Mouse (Mus musculus): ENCODE results near the gene Tgfbi. TPM values are rescaled to one million over a fixed set of nuclear protein-coding genes. Genes with fewer than 3 reads are reported as not detected.
A peak's percentile ranks its signal among the peaks of the same experiment; 100 is the strongest.

Tgfbi gene
- polyA plus RNA-seq, 1 experiment from 2014 or later = 5.6 TPM

DNA sequence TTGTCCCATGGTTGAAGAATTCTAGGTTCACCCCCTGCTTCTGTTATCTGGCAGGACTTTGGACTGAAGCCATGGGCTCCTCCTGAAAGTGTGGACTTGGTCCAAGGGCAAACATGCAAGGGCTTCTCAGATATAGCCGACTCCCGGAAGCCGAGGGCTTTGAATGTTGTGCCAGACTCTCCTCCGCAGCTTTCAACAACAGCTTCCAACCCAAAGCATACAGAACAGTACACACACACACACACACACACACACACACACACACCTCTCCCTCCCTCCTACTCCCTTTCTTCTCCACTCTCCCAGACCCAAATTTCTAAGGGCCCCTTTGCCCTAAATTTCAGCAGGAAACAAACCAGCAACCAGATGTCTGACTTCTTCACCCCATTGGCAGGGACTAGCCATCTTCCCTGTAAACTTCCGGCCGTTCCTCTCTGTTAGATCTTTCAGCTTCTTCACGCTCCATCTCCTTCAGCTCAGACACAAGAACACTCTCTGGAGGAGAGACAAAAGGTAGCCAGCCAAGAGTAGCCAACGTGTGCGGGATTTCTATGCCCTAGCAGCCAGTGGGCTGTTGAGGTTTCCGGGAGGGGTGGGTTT is 69.0 kb downstream of the Tgfbi start:
- peak overlapping the region; percentile 42; the same call in 1 of the 2 replicates for H3K27ac ChIP-seq (replicated peaks)
- ATAC-seq (ENCODE audit: low FRiP score, low read depth) = peak; percentile 69

GRCm38 (mm10) chr13:56678826-56679504 is 69.6 kb downstream of the Tgfbi start:
- 56% methylated on average over 10 of the region's 10 CpGs for WGBS

More for the DNA sequence above, 69.0 kb downstream of the Tgfbi start:
- Histone ChIP-seq H3K9ac (no peak overlapping the region), H3K36me3 (no peaks in the 10 kb centered on the region), H3K4me2 (no peak overlapping the region), H3K27me3 (no peaks in the 10 kb centered on the region), H3K4me3 (no peak overlapping the region), H3K9me3 (no peaks in the 10 kb centered on the region), H3K4me1 (replicated peaks) (peaks cover 19% of the 10 kb centered on the region)
- 25% methylated on average over 10 of the region's 10 CpGs for WGBS

DNA sequence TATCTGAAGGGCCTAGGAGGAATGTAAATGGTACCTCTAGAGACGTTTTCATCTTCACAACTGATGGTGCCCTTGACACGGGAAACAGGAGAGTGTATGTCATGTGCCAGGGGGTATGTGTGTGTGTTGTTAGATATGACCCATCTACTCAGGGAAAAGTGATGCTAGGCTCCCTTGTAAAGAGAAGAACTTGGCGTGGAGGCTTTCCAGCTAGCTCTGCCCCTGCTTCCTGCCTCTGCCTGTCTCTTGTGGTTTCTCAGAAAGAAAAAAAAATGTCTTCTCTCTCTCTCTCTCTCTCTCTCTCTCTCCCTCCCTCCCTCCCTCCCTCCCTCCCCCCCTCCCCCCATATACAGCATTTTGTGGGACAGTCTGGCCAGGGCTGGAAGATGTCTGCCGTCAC is 72.6 kb downstream of the Tgfbi start:
- no peaks in the 10 kb centered on the region for H3K27me3 ChIP-seq

More at GRCm38 (mm10) chr13:56678826-56679504, 69.6 kb downstream of the Tgfbi start:
- H3K4me1 ChIP-seq (replicated peaks) = peaks cover 21% of the 10 kb centered on the region
- H3K9ac ChIP-seq = no peak overlapping the region
- no peak for ATAC-seq (ENCODE audit: low FRiP score, low read depth)
- no peak overlapping the region for H3K4me2 ChIP-seq
- no peaks in the 10 kb centered on the region for H3K9me3 ChIP-seq
- H3K4me3 ChIP-seq = no peak overlapping the region
- H3K27ac ChIP-seq (replicated peaks) = peak overlapping the region; percentile 42
- H3K36me3 ChIP-seq = no peaks in the 10 kb centered on the region
- no peaks in the 10 kb centered on the region for H3K27me3 ChIP-seq

GRCm38 (mm10) chr13:56682326-56682725 is 73.0 kb downstream of the Tgfbi start:
- Histone ChIP-seq H3K4me1 (replicated peaks) (peaks cover 21% of the 10 kb centered on the region), H3K27ac (replicated peaks) (0 out of 2 replicates have a peak overlapping the region, but pooled peaks have one; percentile 14), H3K4me2 (no peak overlapping the region), H3K4me3 (no peak overlapping the region), H3K9ac (no peak overlapping the region), H3K36me3 (no peaks in the 10 kb centered on the region), H3K27me3 (no peaks in the 10 kb centered on the region), H3K9me3 (no peaks in the 10 kb centered on the region)
- 82% methylated on average over 17 of the region's 17 CpGs for WGBS
- ATAC-seq (ENCODE audit: low FRiP score, low read depth) = no peak

More for the DNA sequence above, 72.6 kb downstream of the Tgfbi start:
- H3K27ac ChIP-seq (replicated peaks) = no peak overlapping the region
- no peaks in the 10 kb centered on the region for H3K36me3 ChIP-seq
- no peaks in the 10 kb centered on the region for H3K9me3 ChIP-seq
- peaks cover 21% of the 10 kb centered on the region for H3K4me1 ChIP-seq (replicated peaks)
- no peak for ATAC-seq (ENCODE audit: low FRiP score, low read depth)
- H3K9ac ChIP-seq = no peak overlapping the region
- no peak overlapping the region for H3K4me2 ChIP-seq
- H3K4me3 ChIP-seq = no peak overlapping the region
- 70% methylated on average over 4 of the region's 4 CpGs for WGBS

DNA sequence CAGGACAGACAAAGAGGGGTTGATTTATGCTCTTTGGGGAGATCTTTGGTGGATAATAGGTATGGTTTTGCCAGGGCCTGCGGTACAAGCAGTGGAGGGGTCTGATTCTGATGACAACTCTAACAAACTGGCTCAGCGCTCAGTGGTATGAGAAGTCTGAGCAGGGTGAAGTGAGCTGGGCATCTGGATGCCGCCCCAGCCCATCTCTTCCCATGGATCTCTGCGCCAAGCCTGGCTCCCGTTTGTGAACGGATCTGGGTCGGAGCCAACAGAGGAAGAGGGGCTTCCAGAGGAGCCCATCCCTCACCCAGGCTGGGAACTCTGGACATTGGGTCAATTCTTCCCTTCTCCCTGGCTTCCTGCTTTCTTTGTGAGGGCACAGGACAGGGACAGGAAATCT is 74.0 kb downstream of the Tgfbi start:
- H3K36me3 ChIP-seq = no peaks in the 10 kb centered on the region
- peak; percentile 39 for ATAC-seq (ENCODE audit: low FRiP score, low read depth)
- no peak overlapping the region for H3K4me3 ChIP-seq
- no peak overlapping the region for H3K4me2 ChIP-seq
- H3K9ac ChIP-seq = no peak overlapping the region
- no peaks in the 10 kb centered on the region for H3K27me3 ChIP-seq
- no peaks in the 10 kb centered on the region for H3K9me3 ChIP-seq
- 66% methylated on average over 7 of the region's 7 CpGs for WGBS
- H3K4me1 ChIP-seq (replicated peaks) = peaks cover 18% of the 10 kb centered on the region
- no peak overlapping the region for H3K27ac ChIP-seq (replicated peaks)

Other genes with a start within 250 kb of the Tgfbi start
- gene Gm3045, start 182.9 kb upstream of the Tgfbi start, polyA plus RNA-seq (2015; fragmentation: Nextera tagmentation; extraction: Ambion mirVana) = not detected in 2 replicates
- gene Slc25a48, start 171.2 kb upstream of the Tgfbi start, polyA plus RNA-seq (2015; fragmentation: Nextera tagmentation; extraction: Ambion mirVana) = not detected in 2 replicates
- gene Il9, start 127.3 kb upstream of the Tgfbi start, polyA plus RNA-seq (2015; fragmentation: Nextera tagmentation; extraction: Ambion mirVana) = not detected in 2 replicates
- gene Fbxl21, start 87.1 kb upstream of the Tgfbi start, polyA plus RNA-seq (2015; fragmentation: Nextera tagmentation; extraction: Ambion mirVana) = 2.6 and 3.4 TPM in 2 replicates
- 0.18 TPM in 1 of 2 replicates, not detected in the other for gene Lect2, start 61.0 kb upstream of the Tgfbi start, polyA plus RNA-seq (2015; fragmentation: Nextera tagmentation; extraction: Ambion mirVana)
- 20.2 and 20.8 TPM in 2 replicates for gene Smad5, start 93.5 kb downstream of the Tgfbi start, polyA plus RNA-seq (2015; fragmentation: Nextera tagmentation; extraction: Ambion mirVana)
- 2.4 and 3.2 TPM in 2 replicates for gene Gm45623, start 144.3 kb downstream of the Tgfbi start, polyA plus RNA-seq (2015; fragmentation: Nextera tagmentation; extraction: Ambion mirVana)

All from hindbrain, embryonic 15.5 days (tissue).